Mouse (Mus musculus): ENCODE measurements around the gene Cyth1. TPM values are rescaled to one million over a fixed set of nuclear protein-coding genes. Genes with fewer than 3 reads are reported as not detected.

Cyth1 gene
- total and polyA plus RNA-seq, 2 experiments from 2014 or later, result 23.7 to 64.1 TPM

GRCm38 (mm10) chr11:118136172-118136632 is 112.2 kb downstream of the Cyth1 start:
- Histone ChIP-seq H3K27me3 (ENCODE audit: insufficient read depth, low read length) (no peaks in the 10 kb centered on the region), H3K4me3 (ENCODE audit: low read depth, low read length) (no peak overlapping the region), H3K9ac (no peak overlapping the region), H3K4me1 (ENCODE audit: insufficient read depth) (0 out of 2 replicates have a peak, but pooled peaks cover 3% of the 10 kb centered on the region), H3K9me3 (ENCODE audit: low read length) (no peaks in the 10 kb centered on the region), H3K4me2 (ENCODE audit: low read depth) (no peak overlapping the region), H3K27ac (ENCODE audit: low read depth, low read length) (no peak overlapping the region), H3K36me3 (ENCODE audit: insufficient read depth) (no peaks in the 10 kb centered on the region)
- no peak for DNase-seq
- no peak; the same call in 1 of the 2 replicates for ATAC-seq
- 42% methylated on average over 5 of the region's 5 CpGs for WGBS
- no peak for TF ChIP-seq CTCF (IDR thresholded peaks at IDR 0.05; ENCODE audit: low read depth)

GRCm38 (mm10) chr11:118135271-118135670 is 113.1 kb downstream of the Cyth1 start:
- no peak overlapping the region for H3K9ac ChIP-seq
- ATAC-seq (no peak), DNase-seq (no peak)
- whole genome bisulfite sequencing, result 89% methylated on average over 6 of the region's 6 CpGs
- no peaks in the 10 kb centered on the region for H3K27me3 ChIP-seq (ENCODE audit: insufficient read depth, low read length)
- H3K27ac ChIP-seq (ENCODE audit: low read depth, low read length), result no peak overlapping the region
- no peak for TF ChIP-seq CTCF (IDR thresholded peaks at IDR 0.05; ENCODE audit: low read depth)
- H3K4me1 ChIP-seq (ENCODE audit: insufficient read depth), result 0 out of 2 replicates have a peak, but pooled peaks cover 3% of the 10 kb centered on the region
- H3K36me3 ChIP-seq (ENCODE audit: insufficient read depth), result no peaks in the 10 kb centered on the region
- H3K4me2 ChIP-seq (ENCODE audit: low read depth), result no peak overlapping the region
- no peak overlapping the region for H3K4me3 ChIP-seq (ENCODE audit: low read depth, low read length)
- H3K9me3 ChIP-seq (ENCODE audit: low read length), result no peaks in the 10 kb centered on the region

- no peak for TF ChIP-seq CTCF (IDR thresholded peaks at IDR 0.05; ENCODE audit: low read depth)
- no peaks in the 10 kb centered on the region for H3K36me3 ChIP-seq (ENCODE audit: insufficient read depth)
- DNase-seq (peak; percentile 67), ATAC-seq (peak; percentile 83; the same call in 1 of the 2 replicates)
- peak overlapping the region; percentile 57; the same call in 1 of the 2 replicates for H3K27ac ChIP-seq (ENCODE audit: low read depth, low read length)
- H3K9me3 ChIP-seq (ENCODE audit: low read length), result no peaks in the 10 kb centered on the region
- 38% methylated on average over 4 of the region's 4 CpGs for WGBS
- 0 out of 2 replicates have a peak, but pooled peaks cover 3% of the 10 kb centered on the region for H3K4me1 ChIP-seq (ENCODE audit: insufficient read depth)
- no peaks in the 10 kb centered on the region for H3K27me3 ChIP-seq (ENCODE audit: insufficient read depth, low read length)
- H3K4me2 ChIP-seq (ENCODE audit: low read depth), result no peak overlapping the region
- H3K4me3 ChIP-seq (ENCODE audit: low read depth, low read length), result no peak overlapping the region
- H3K9ac ChIP-seq, result no peak overlapping the region
Observed at GRCm38 (mm10) chr11:118133752-118134169, 114.6 kb downstream of the Cyth1 start.

- ATAC-seq (peak; percentile 23), DNase-seq (no peak)
- 0 out of 2 replicates have a peak, but pooled peaks cover 3% of the 10 kb centered on the region for H3K4me1 ChIP-seq (ENCODE audit: insufficient read depth)
- H3K4me3 ChIP-seq (ENCODE audit: low read depth, low read length), result no peak overlapping the region
- no peaks in the 10 kb centered on the region for H3K9me3 ChIP-seq (ENCODE audit: low read length)
- no peak overlapping the region for H3K4me2 ChIP-seq (ENCODE audit: low read depth)
- H3K27ac ChIP-seq (ENCODE audit: low read depth, low read length), result peak overlapping the region; percentile 57; the same call in 1 of the 2 replicates
- no peak overlapping the region for H3K9ac ChIP-seq
- H3K27me3 ChIP-seq (ENCODE audit: insufficient read depth, low read length), result no peaks in the 10 kb centered on the region
- 48% methylated on average over 9 of the region's 9 CpGs for WGBS
- TF ChIP-seq CTCF (IDR thresholded peaks at IDR 0.05; ENCODE audit: low read depth), result no peak
- H3K36me3 ChIP-seq (ENCODE audit: insufficient read depth), result no peaks in the 10 kb centered on the region
Observed at GRCm38 (mm10) chr11:118133133-118133751, 115.2 kb downstream of the Cyth1 start.

- Histone ChIP-seq H3K4me3 (ENCODE audit: low read depth, low read length) (no peak overlapping the region), H3K27ac (ENCODE audit: low read depth, low read length) (no peak overlapping the region), H3K36me3 (ENCODE audit: insufficient read depth) (no peaks in the 10 kb centered on the region), H3K27me3 (ENCODE audit: insufficient read depth, low read length) (no peaks in the 10 kb centered on the region), H3K9me3 (ENCODE audit: low read length) (no peaks in the 10 kb centered on the region), H3K4me2 (ENCODE audit: low read depth) (no peak overlapping the region), H3K9ac (no peak overlapping the region), H3K4me1 (ENCODE audit: insufficient read depth) (0 out of 2 replicates have a peak, but pooled peaks cover 3% of the 10 kb centered on the region)
- ATAC-seq (no peak), DNase-seq (no peak)
- 76% methylated on average over 8 of the region's 8 CpGs for WGBS
- TF ChIP-seq CTCF (IDR thresholded peaks at IDR 0.05; ENCODE audit: low read depth), result no peak
Observed at GRCm38 (mm10) chr11:118132136-118132535, 116.3 kb downstream of the Cyth1 start.

- no peak within 1 kb of the TSS for H3K4me2 ChIP-seq (ENCODE audit: low read depth)
- no peaks in the 10 kb centered on the region for H3K9me3 ChIP-seq (ENCODE audit: low read length)
- no peak for ATAC-seq
- no peaks in the 10 kb centered on the region for H3K36me3 ChIP-seq (ENCODE audit: insufficient read depth)
- WGBS, result 87% methylated on average over 7 of the region's 7 CpGs
- DNase-seq, result no peak
- no peak within 1 kb of the TSS for H3K4me3 ChIP-seq (ENCODE audit: low read depth, low read length)
- TF ChIP-seq CTCF (IDR thresholded peaks at IDR 0.05; ENCODE audit: low read depth), result no peak
- H3K4me1 ChIP-seq (ENCODE audit: insufficient read depth), result 0 out of 2 replicates have a peak, but pooled peaks cover 3% of the 10 kb centered on the region
- no peak within 1 kb of the TSS for H3K27ac ChIP-seq (ENCODE audit: low read depth, low read length)
- H3K27me3 ChIP-seq (ENCODE audit: insufficient read depth, low read length), result no peaks in the 10 kb centered on the region
- no peak within 1 kb of the TSS for H3K9ac ChIP-seq
Observed at GRCm38 (mm10) chr11:118130534-118130933, 117.9 kb downstream of the Cyth1 start, which contains the start of gene Dnah17. Gene Dnah17, minus strand, starts transcription at chr11:118130634.

GRCm38 (mm10) chr11:118129812-118130211 is 118.6 kb downstream of the Cyth1 start:
- Histone ChIP-seq H3K9ac (no peak overlapping the region), H3K4me2 (ENCODE audit: low read depth) (no peak overlapping the region), H3K27ac (ENCODE audit: low read depth, low read length) (no peak overlapping the region), H3K4me1 (ENCODE audit: insufficient read depth) (0 out of 2 replicates have a peak, but pooled peaks cover 3% of the 10 kb centered on the region), H3K27me3 (ENCODE audit: insufficient read depth, low read length) (no peaks in the 10 kb centered on the region), H3K9me3 (ENCODE audit: low read length) (no peaks in the 10 kb centered on the region), H3K36me3 (ENCODE audit: insufficient read depth) (no peaks in the 10 kb centered on the region), H3K4me3 (ENCODE audit: low read depth, low read length) (no peak overlapping the region)
- ATAC-seq (no peak), DNase-seq (no peak)
- TF ChIP-seq CTCF (IDR thresholded peaks at IDR 0.05; ENCODE audit: low read depth), result no peak
- WGBS, result 95% methylated on average over 2 of the region's 2 CpGs
